In the genomic region with DNA sequence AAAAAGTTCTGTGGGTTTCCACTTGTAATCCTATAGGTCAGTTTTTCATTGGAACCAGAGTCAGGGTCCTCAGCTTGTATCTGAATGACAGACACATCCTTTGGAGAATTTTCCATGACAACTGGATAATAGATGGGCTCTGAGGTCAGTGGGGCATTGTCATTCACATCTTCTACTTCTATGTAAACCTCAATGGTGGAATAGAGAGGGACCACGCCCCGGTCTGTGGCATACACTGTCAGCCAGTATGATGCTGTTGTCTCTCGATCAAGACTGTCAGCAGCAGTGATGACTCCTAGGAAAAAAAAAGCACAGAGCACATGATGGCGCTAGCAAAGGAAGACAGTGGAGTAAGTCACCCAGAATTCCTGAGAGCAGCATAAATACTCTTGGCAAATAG, we compare ENCODE assay signal across 25 mouse cellular contexts.
DNase-seq lines count a peak whose midpoint lies in the region; ATAC-seq lines count a peak whose summit lies in the region.
"Had no signal": no experiment of that assay in that cellular context is flagged by ENCODE, and none has a peak within 500 bp of the region (broad histone marks: within the 10 kb centered on the region; RNA-seq: fewer than 3 reads in every experiment).

No protein-coding gene starts in this region.

- no peak overlapping the region for H3K4me2 ChIP-seq in hindbrain, embryonic 11.5 days (replicated peaks; ENCODE audit: low read depth, low read length)
- no peak overlapping the region for H3K4me2 ChIP-seq in hindbrain, embryonic 16.5 days (ENCODE audit: low read length)
- no peak overlapping the region for H3K4me2 ChIP-seq in midbrain, embryonic 13.5 days (replicated peaks)
- H3K4me2 ChIP-seq in midbrain, embryonic 14.5 days (ENCODE audit: low read length), result no peak overlapping the region
- H3K4me2 ChIP-seq: embryonic facial prominence, embryonic 13.5 days; embryonic facial prominence, embryonic 15.5 days; forebrain, embryonic 12.5 days had no signal

- no peak overlapping the region for H3K9ac ChIP-seq in hindbrain, embryonic 11.5 days (ENCODE audit: low read depth, low read length)
- H3K9ac ChIP-seq in hindbrain, embryonic 16.5 days (ENCODE audit: low read depth, low read length), result no peak overlapping the region
- no peak overlapping the region for H3K9ac ChIP-seq in midbrain, embryonic 13.5 days (replicated peaks)
- H3K9ac ChIP-seq in midbrain, embryonic 14.5 days (replicated peaks; ENCODE audit: low read length), result no peak overlapping the region
- H3K9ac ChIP-seq: embryonic facial prominence, embryonic 13.5 days; embryonic facial prominence, embryonic 15.5 days; forebrain, embryonic 12.5 days had no signal

- no peak for DNase-seq in hindbrain, embryonic 11.5 days (ENCODE audit: low spot score)
- DNase-seq in midbrain, embryonic 14.5 days, result no peak
- DNase-seq in ES-CJ7 (ENCODE audit: low read depth, low spot score), result peak; percentile 20
- peak; percentile 17 for DNase-seq in R1 (ENCODE audit: low read depth, low spot score)
- DNase-seq in kidney, postnatal 36 days, result no peak
- DNase-seq in cerebellum, adult 9-10 months, result no peak
- DNase-seq: adrenal gland, adult 8-10 months; adrenal gland, postnatal 14 days; adrenal gland, postnatal 36 days; cerebellum, adult 11-12 months; cerebellum, adult 9-11 months; cerebellum, postnatal 36 days; embryo, embryonic 11 days had no signal

- WGBS in hindbrain, embryonic 11.5 days, result 54% methylated on average over 4 of the region's 4 CpGs
- 75% methylated on average over 4 of the region's 4 CpGs for WGBS in hindbrain, embryonic 16.5 days
- 75% methylated on average over 4 of the region's 4 CpGs for WGBS in midbrain, embryonic 13.5 days
- WGBS in midbrain, embryonic 14.5 days, result 75% methylated on average over 4 of the region's 4 CpGs

- no peaks in the 10 kb centered on the region for H3K36me3 ChIP-seq in hindbrain, embryonic 11.5 days (ENCODE audit: control insufficient read depth, insufficient read depth, low read length)
- H3K36me3 ChIP-seq in hindbrain, embryonic 16.5 days (ENCODE audit: control insufficient read depth, insufficient read depth, low read length), result no peaks in the 10 kb centered on the region
- no peaks in the 10 kb centered on the region for H3K36me3 ChIP-seq in midbrain, embryonic 13.5 days
- H3K36me3 ChIP-seq in midbrain, embryonic 14.5 days (ENCODE audit: control insufficient read depth, insufficient read depth, low read length), result no peaks in the 10 kb centered on the region
- H3K36me3 ChIP-seq: embryonic facial prominence, embryonic 13.5 days; embryonic facial prominence, embryonic 15.5 days; forebrain, embryonic 10.5 days; forebrain, embryonic 12.5 days; G1E had no signal

- H3K4me3 ChIP-seq in hindbrain, embryonic 11.5 days (ENCODE audit: low read depth, low read length), result no peak overlapping the region
- H3K4me3 ChIP-seq in hindbrain, embryonic 16.5 days (ENCODE audit: low read length), result no peak overlapping the region
- no peak overlapping the region for H3K4me3 ChIP-seq in midbrain, embryonic 13.5 days (replicated peaks)
- no peak overlapping the region for H3K4me3 ChIP-seq in midbrain, embryonic 14.5 days (replicated peaks; ENCODE audit: low read depth, low read length)
- H3K4me3 ChIP-seq: embryonic facial prominence, embryonic 13.5 days; embryonic facial prominence, embryonic 15.5 days; erythroblast, embryonic 14.5 days; forebrain, embryonic 10.5 days; forebrain, embryonic 12.5 days had no signal

- no peak overlapping the region for H3K27ac ChIP-seq in hindbrain, embryonic 11.5 days (ENCODE audit: low read depth, low read length)
- no peak overlapping the region for H3K27ac ChIP-seq in hindbrain, embryonic 16.5 days (ENCODE audit: low read depth, low read length)
- H3K27ac ChIP-seq in midbrain, embryonic 13.5 days, result 0 out of 2 replicates have a peak overlapping the region, but pooled peaks have one; percentile 5
- no peak overlapping the region for H3K27ac ChIP-seq in midbrain, embryonic 14.5 days (replicated peaks; ENCODE audit: low read depth, low read length)
- H3K27ac ChIP-seq: embryonic facial prominence, embryonic 13.5 days; embryonic facial prominence, embryonic 15.5 days; forebrain, embryonic 10.5 days; forebrain, embryonic 12.5 days had no signal

- ATAC-seq in hindbrain, embryonic 11.5 days (ENCODE audit: low FRiP score), result peak; percentile 65; the same call in 1 of the 2 replicates
- ATAC-seq in hindbrain, embryonic 16.5 days, result no peak
- ATAC-seq in midbrain, embryonic 13.5 days, result no peak
- ATAC-seq in midbrain, embryonic 14.5 days (ENCODE audit: low FRiP score, low TSS enrichment), result no peak
- ATAC-seq: activated CD4-positive, CD25-positive, alpha-beta regulatory T cell, adult 4 months; forebrain, embryonic 14.5 days; forebrain, embryonic 16.5 days; Patski had no signal

- no peaks in the 10 kb centered on the region for H3K27me3 ChIP-seq in hindbrain, embryonic 11.5 days (ENCODE audit: control insufficient read depth, insufficient read depth, low read length)
- H3K27me3 ChIP-seq in hindbrain, embryonic 16.5 days (replicated peaks; ENCODE audit: control insufficient read depth, insufficient read depth, low read length), result no peaks in the 10 kb centered on the region
- H3K27me3 ChIP-seq in midbrain, embryonic 13.5 days, result no peaks in the 10 kb centered on the region
- no peaks in the 10 kb centered on the region for H3K27me3 ChIP-seq in midbrain, embryonic 14.5 days (ENCODE audit: control insufficient read depth, insufficient read depth, low read length)
- H3K27me3 ChIP-seq: embryonic facial prominence, embryonic 13.5 days; embryonic facial prominence, embryonic 15.5 days; forebrain, embryonic 12.5 days had no signal

- H3K9me3 ChIP-seq in hindbrain, embryonic 11.5 days (ENCODE audit: control insufficient read depth, low read length), result no peaks in the 10 kb centered on the region
- no peaks in the 10 kb centered on the region for H3K9me3 ChIP-seq in hindbrain, embryonic 16.5 days (ENCODE audit: control insufficient read depth, low read length)
- H3K9me3 ChIP-seq in midbrain, embryonic 13.5 days, result no peaks in the 10 kb centered on the region
- no peaks in the 10 kb centered on the region for H3K9me3 ChIP-seq in midbrain, embryonic 14.5 days (ENCODE audit: control insufficient read depth, low read length)
- H3K9me3 ChIP-seq: embryonic facial prominence, embryonic 13.5 days; embryonic facial prominence, embryonic 15.5 days; forebrain, embryonic 10.5 days; forebrain, embryonic 12.5 days; G1E had no signal

- no peaks in the 10 kb centered on the region for H3K4me1 ChIP-seq in hindbrain, embryonic 11.5 days (replicated peaks; ENCODE audit: control insufficient read depth, insufficient read depth, low read length)
- H3K4me1 ChIP-seq in hindbrain, embryonic 16.5 days (ENCODE audit: control insufficient read depth, insufficient read depth, low read depth, low read length), result no peaks in the 10 kb centered on the region
- H3K4me1 ChIP-seq in midbrain, embryonic 13.5 days (replicated peaks), result no peaks in the 10 kb centered on the region
- H3K4me1 ChIP-seq in midbrain, embryonic 14.5 days (ENCODE audit: control insufficient read depth, insufficient read depth, low read length), result no peaks in the 10 kb centered on the region
- H3K4me1 ChIP-seq: embryonic facial prominence, embryonic 13.5 days; embryonic facial prominence, embryonic 15.5 days; forebrain, embryonic 10.5 days; forebrain, embryonic 12.5 days had no signal

Comparison
In these comparisons a context has a peak if more than half of its experiments do, and no peak if none do; other contexts are left out.
1. DNase-seq: peak in ES-CJ7 (single experiment) and R1 (single experiment); none in hindbrain, embryonic 11.5 days (single experiment), midbrain, embryonic 14.5 days (single experiment), kidney, postnatal 36 days (0 of 2) and cerebellum, adult 9-10 months (single experiment).